Mouse (Mus musculus): ENCODE measurements at regions not wholly inside any gene's neighbourhood (a gene's known extent, or its start where the extent isn't known, plus 50 kb on each side); places are given as distances from the start of the nearest gene placed in this dataset.

DNA sequence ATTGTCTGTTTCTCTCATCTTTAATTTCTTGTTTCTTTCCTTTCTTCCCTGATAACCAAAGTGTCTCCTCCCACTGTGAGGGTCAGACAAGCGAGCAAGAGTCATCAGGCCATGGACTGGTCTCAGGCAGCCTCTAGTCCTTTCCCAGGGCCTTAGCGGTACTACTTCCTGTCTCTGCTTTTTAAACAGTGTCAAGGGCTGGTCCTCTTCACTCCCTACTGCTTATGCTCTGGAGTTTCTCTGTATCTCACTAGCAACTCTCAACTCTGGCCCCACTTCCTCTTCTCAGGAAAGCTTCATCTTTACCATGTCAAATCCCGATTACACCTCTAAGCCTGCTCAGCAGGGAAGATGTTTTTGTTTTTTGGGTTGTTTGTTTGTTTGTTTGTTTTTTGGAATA is 124.1 kb downstream of the Pten start:
- H3K9me3 ChIP-seq (ENCODE audit: control insufficient read depth, low read length): no peaks in the 10 kb centered on the region
- H3K4me1 ChIP-seq (ENCODE audit: control insufficient read depth, insufficient read depth, low read length): peaks cover 9% of the 10 kb centered on the region; the same call in 1 of the 2 replicates
- H3K36me3 ChIP-seq (ENCODE audit: control insufficient read depth, insufficient read depth, low read length): no peaks in the 10 kb centered on the region
- H3K27ac ChIP-seq (replicated peaks; ENCODE audit: low read depth, low read length): no peak overlapping the region
- H3K27me3 ChIP-seq (ENCODE audit: control insufficient read depth, insufficient read depth, low read length): no peaks in the 10 kb centered on the region
- 83% methylated on average over 3 of the region's 3 CpGs for WGBS
- H3K9ac ChIP-seq (ENCODE audit: low read length): no peak overlapping the region
- no peak overlapping the region for H3K4me2 ChIP-seq (ENCODE audit: low read depth, severe bottlenecking)
- ATAC-seq (ENCODE audit: insufficient number of reproducible peaks, low FRiP score, low TSS enrichment, low read depth) (no peak), DNase-seq (ENCODE audit: low spot score) (no peak)
- no peak overlapping the region for H3K4me3 ChIP-seq (ENCODE audit: low read depth, low read length)

DNA sequence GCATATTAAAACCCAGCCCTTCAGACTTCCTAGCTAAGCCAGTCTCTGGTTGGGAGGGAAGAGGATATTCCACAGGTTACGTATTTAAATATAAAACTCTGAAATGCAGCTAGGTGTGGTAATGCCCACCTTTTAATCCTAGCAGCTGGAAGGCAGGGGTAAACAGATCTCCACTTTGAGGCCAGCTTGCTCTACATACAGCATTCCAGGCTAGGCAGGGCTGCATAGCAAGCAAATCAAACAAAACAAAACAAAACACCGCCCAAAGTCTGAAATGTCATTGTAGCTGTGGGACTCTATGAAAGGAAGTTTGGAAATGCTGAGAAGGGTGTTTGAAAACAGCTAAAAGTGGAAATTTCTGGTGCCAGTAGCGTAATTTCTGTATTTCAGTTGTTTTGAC is 127.0 kb downstream of the Pten start:
- Histone ChIP-seq H3K9me3 (ENCODE audit: control insufficient read depth, low read length) (no peaks in the 10 kb centered on the region), H3K4me1 (ENCODE audit: control insufficient read depth, insufficient read depth, low read length) (peaks cover 9% of the 10 kb centered on the region; the same call in 1 of the 2 replicates), H3K4me2 (ENCODE audit: low read depth, severe bottlenecking) (no peak overlapping the region), H3K4me3 (ENCODE audit: low read depth, low read length) (no peak overlapping the region), H3K27ac (replicated peaks; ENCODE audit: low read depth, low read length) (no peak overlapping the region), H3K9ac (ENCODE audit: low read length) (no peak overlapping the region), H3K27me3 (ENCODE audit: control insufficient read depth, insufficient read depth, low read length) (no peaks in the 10 kb centered on the region), H3K36me3 (ENCODE audit: control insufficient read depth, insufficient read depth, low read length) (no peaks in the 10 kb centered on the region)
- ATAC-seq (ENCODE audit: insufficient number of reproducible peaks, low FRiP score, low TSS enrichment, low read depth): no peak
- DNase-seq (ENCODE audit: low spot score): no peak
- WGBS: 80% methylated on average over 3 of the region's 3 CpGs

DNA sequence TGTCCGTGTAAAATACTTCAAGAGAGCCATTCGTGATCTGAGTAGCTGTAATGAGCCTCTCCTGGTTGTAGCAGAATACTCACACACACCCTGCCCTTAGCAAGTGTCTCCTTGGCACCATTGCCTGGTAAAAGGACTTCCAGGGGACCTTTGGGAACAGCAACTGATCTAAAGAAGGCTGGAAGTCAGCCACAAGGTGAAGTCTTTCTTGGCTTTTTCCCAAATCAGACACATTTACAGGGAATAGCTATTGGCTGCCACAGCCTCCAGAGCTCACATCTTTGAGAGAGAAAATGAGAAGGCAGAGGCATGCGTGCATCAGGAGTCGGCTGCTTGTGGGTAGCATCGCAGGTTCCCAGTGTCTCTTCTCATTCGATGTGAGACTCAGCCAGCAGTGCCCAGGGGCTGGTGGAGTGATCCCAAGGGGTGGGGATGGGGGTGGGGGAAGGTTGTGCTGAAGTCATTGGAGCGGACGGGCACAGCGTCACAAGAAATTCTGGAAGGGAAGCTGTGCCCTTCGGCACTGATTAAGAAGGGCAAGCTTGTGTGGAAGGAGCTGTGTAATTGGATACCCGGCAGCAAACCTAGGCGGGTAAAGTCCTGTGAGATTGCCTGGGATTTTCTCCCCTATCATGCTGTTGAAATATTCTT is 128.3 kb downstream of the Pten start:
- H3K4me3 ChIP-seq (ENCODE audit: low read depth, low read length): no peak overlapping the region
- H3K9ac ChIP-seq (ENCODE audit: low read length): no peak overlapping the region
- H3K9me3 ChIP-seq (ENCODE audit: control insufficient read depth, low read length): no peaks in the 10 kb centered on the region
- H3K27me3 ChIP-seq (ENCODE audit: control insufficient read depth, insufficient read depth, low read length): no peaks in the 10 kb centered on the region
- H3K36me3 ChIP-seq (ENCODE audit: control insufficient read depth, insufficient read depth, low read length): no peaks in the 10 kb centered on the region
- WGBS: 31% methylated on average over 12 of the region's 12 CpGs
- H3K4me1 ChIP-seq (ENCODE audit: control insufficient read depth, insufficient read depth, low read length): peaks cover 9% of the 10 kb centered on the region; the same call in 1 of the 2 replicates
- H3K27ac ChIP-seq (replicated peaks; ENCODE audit: low read depth, low read length): no peak overlapping the region
- ATAC-seq (ENCODE audit: insufficient number of reproducible peaks, low FRiP score, low TSS enrichment, low read depth) (no peak), DNase-seq (ENCODE audit: low spot score) (peak; percentile 33)
- no peak overlapping the region for H3K4me2 ChIP-seq (ENCODE audit: low read depth, severe bottlenecking)

DNA sequence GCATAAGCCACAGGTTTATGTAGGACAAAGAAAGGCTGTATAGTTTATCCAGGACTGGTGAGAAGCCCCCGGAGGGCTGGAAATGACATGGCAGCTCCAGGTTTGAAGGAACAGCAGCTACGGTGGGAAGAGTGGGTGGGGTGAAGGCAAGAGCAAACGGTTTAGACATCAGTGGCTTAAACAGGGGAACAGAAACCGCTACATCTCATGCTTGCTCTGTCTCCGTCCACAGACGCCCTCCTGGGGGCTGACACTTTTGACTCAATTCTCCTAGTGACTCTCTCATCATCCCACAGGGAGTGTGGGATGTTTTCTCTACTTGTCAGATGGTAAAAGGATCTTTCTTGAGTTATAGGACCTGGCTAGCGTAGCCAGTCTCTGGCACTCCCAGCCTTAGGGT is 129.9 kb downstream of the Pten start:
- Histone ChIP-seq H3K27ac (replicated peaks; ENCODE audit: low read depth, low read length) (no peak overlapping the region), H3K36me3 (ENCODE audit: control insufficient read depth, insufficient read depth, low read length) (no peaks in the 10 kb centered on the region), H3K27me3 (ENCODE audit: control insufficient read depth, insufficient read depth, low read length) (no peaks in the 10 kb centered on the region), H3K4me1 (ENCODE audit: control insufficient read depth, insufficient read depth, low read length) (peaks cover 9% of the 10 kb centered on the region; the same call in 1 of the 2 replicates), H3K9me3 (ENCODE audit: control insufficient read depth, low read length) (no peaks in the 10 kb centered on the region), H3K4me2 (ENCODE audit: low read depth, severe bottlenecking) (no peak overlapping the region), H3K9ac (ENCODE audit: low read length) (no peak overlapping the region), H3K4me3 (ENCODE audit: low read depth, low read length) (no peak overlapping the region)
- 84% methylated on average over 7 of the region's 7 CpGs for WGBS
- DNase-seq (ENCODE audit: low spot score): no peak
- no peak for ATAC-seq (ENCODE audit: insufficient number of reproducible peaks, low FRiP score, low TSS enrichment, low read depth)

DNA sequence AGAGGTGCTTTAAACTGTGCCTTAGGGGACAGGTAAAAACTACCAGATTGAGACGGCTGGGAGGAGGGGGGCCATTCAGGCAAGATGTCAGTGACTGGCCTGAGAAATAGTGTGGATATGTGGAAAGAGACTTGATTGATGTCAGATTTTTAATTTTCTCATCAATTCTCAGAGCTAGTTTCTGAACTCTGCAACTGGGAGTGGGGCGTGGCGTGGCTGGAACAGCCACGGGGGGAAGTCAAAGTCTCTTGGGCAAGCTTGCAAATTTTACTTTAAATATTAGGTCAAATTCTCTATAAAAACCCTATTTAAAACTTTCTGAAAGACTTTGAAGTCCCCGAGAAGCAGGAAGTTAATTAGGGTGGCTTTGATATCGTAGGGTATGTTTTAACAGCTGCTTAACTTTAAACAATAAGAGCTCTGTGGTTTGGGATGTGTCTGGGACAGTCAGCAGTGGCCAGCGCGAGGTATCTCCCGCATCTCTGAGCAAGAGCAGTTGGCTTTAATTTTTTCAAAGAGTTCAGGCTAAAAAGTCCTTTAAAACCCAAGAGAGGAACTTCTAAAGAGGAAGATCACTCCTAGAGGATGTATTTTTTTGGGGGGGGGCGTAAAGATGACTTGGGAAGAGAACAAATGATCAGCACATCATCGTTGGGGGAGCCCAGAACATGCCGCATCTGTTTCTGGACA is 131.5 kb downstream of the Pten start:
- Histone ChIP-seq H3K27ac (replicated peaks; ENCODE audit: low read depth, low read length) (no peak overlapping the region), H3K27me3 (ENCODE audit: control insufficient read depth, insufficient read depth, low read length) (no peaks in the 10 kb centered on the region), H3K9me3 (ENCODE audit: control insufficient read depth, low read length) (no peaks in the 10 kb centered on the region), H3K4me1 (ENCODE audit: control insufficient read depth, insufficient read depth, low read length) (peaks cover 9% of the 10 kb centered on the region; the same call in 1 of the 2 replicates), H3K9ac (ENCODE audit: low read length) (no peak overlapping the region), H3K36me3 (ENCODE audit: control insufficient read depth, insufficient read depth, low read length) (no peaks in the 10 kb centered on the region), H3K4me2 (ENCODE audit: low read depth, severe bottlenecking) (no peak overlapping the region), H3K4me3 (ENCODE audit: low read depth, low read length) (no peak overlapping the region)
- 54% methylated on average over 12 of the region's 12 CpGs for WGBS
- DNase-seq (ENCODE audit: low spot score): no peak
- ATAC-seq (ENCODE audit: insufficient number of reproducible peaks, low FRiP score, low TSS enrichment, low read depth): no peak

- Histone ChIP-seq H3K9ac (ENCODE audit: low read length) (no peak overlapping the region), H3K27me3 (ENCODE audit: control insufficient read depth, insufficient read depth, low read length) (no peaks in the 10 kb centered on the region), H3K4me1 (ENCODE audit: control insufficient read depth, insufficient read depth, low read length) (peaks cover 3% of the 10 kb centered on the region; the same call in 1 of the 2 replicates), H3K9me3 (ENCODE audit: control insufficient read depth, low read length) (no peaks in the 10 kb centered on the region), H3K4me3 (ENCODE audit: low read depth, low read length) (no peak overlapping the region), H3K4me2 (ENCODE audit: low read depth, severe bottlenecking) (no peak overlapping the region), H3K27ac (replicated peaks; ENCODE audit: low read depth, low read length) (no peak overlapping the region), H3K36me3 (ENCODE audit: control insufficient read depth, insufficient read depth, low read length) (no peaks in the 10 kb centered on the region)
- ATAC-seq (ENCODE audit: insufficient number of reproducible peaks, low FRiP score, low TSS enrichment, low read depth): no peak
- 87% methylated on average over 6 of the region's 6 CpGs for WGBS
- no peak for DNase-seq (ENCODE audit: low spot score)
Observed at GRCm38 (mm10) chr19:32890801-32891200, 133.5 kb downstream of the Pten start.

GRCm38 (mm10) chr19:32892469-32892868 is 135.2 kb downstream of the Pten start:
- no peak overlapping the region for H3K4me2 ChIP-seq (ENCODE audit: low read depth, severe bottlenecking)

DNA sequence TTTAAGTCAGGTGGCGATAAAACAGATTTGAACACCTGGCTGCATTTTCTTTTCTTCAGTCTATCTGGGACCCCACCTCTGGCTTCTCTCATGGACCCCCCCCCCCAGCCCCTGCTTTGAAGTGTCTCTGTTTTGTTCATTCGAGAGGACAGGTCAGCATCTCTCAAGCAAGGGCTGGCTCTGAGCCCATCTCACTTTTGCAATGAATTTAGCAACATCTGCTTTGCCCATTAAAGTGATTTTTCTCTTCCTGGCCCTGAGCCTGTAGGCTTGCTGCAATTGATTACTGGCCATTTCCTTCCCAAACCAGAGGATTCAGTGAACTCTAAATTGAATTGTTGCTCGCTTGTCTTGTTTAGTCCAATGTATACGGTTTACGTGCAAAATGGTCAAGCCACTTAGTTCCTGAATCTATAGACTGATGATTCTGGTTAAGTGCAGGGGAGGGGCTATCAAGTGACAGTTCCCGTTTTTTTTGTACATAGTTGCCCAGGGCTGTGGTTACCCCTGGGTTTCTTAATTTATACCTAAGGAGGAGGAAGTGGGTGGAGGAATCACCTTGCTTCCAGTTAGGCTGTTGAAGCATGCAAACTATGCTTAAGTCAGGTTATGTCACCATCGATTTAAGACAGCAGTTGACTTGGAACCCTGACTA is 146.3 kb downstream of the Pten start:
- Histone ChIP-seq H3K4me2 (ENCODE audit: low read depth, severe bottlenecking) (no peak overlapping the region), H3K9me3 (ENCODE audit: control insufficient read depth, low read length) (no peaks in the 10 kb centered on the region), H3K4me1 (ENCODE audit: control insufficient read depth, insufficient read depth, low read length) (0 out of 2 replicates have a peak, but pooled peaks cover 2% of the 10 kb centered on the region), H3K4me3 (ENCODE audit: low read depth, low read length) (no peak overlapping the region), H3K36me3 (ENCODE audit: control insufficient read depth, insufficient read depth, low read length) (no peaks in the 10 kb centered on the region), H3K27me3 (ENCODE audit: control insufficient read depth, insufficient read depth, low read length) (no peaks in the 10 kb centered on the region), H3K27ac (replicated peaks; ENCODE audit: low read depth, low read length) (no peak overlapping the region), H3K9ac (ENCODE audit: low read length) (no peak overlapping the region)
- DNase-seq (ENCODE audit: low spot score) (no peak), ATAC-seq (ENCODE audit: insufficient number of reproducible peaks, low FRiP score, low TSS enrichment, low read depth) (no peak; the same call in 1 of the 2 replicates)
- 38% methylated on average over 7 of the region's 7 CpGs for WGBS

More at GRCm38 (mm10) chr19:32892469-32892868, 135.2 kb downstream of the Pten start:
- H3K9ac ChIP-seq (ENCODE audit: low read length): no peak overlapping the region
- H3K4me1 ChIP-seq (ENCODE audit: control insufficient read depth, insufficient read depth, low read length): no peaks in the 10 kb centered on the region
- H3K27ac ChIP-seq (replicated peaks; ENCODE audit: low read depth, low read length): no peak overlapping the region
- ATAC-seq (ENCODE audit: insufficient number of reproducible peaks, low FRiP score, low TSS enrichment, low read depth): no peak
- no peaks in the 10 kb centered on the region for H3K36me3 ChIP-seq (ENCODE audit: control insufficient read depth, insufficient read depth, low read length)
- no peaks in the 10 kb centered on the region for H3K27me3 ChIP-seq (ENCODE audit: control insufficient read depth, insufficient read depth, low read length)
- no peak overlapping the region for H3K4me3 ChIP-seq (ENCODE audit: low read depth, low read length)
- no peak for DNase-seq (ENCODE audit: low spot score)
- 84% methylated on average over 5 of the region's 5 CpGs for WGBS
- H3K9me3 ChIP-seq (ENCODE audit: control insufficient read depth, low read length): no peaks in the 10 kb centered on the region
